Mouse (Mus musculus): ENCODE results near the gene Hoxc5.

Gene Hoxc5

GRCm38 (mm10) chr15:102967511-102968397 lies 511 bp downstream of the Hoxc5 start:
- DNase-seq (ENCODE audit: low spot score) = no peak

GRCm38 (mm10) chr15:102969296-102969695 lies 2.1 kb downstream of the Hoxc5 start:
- DNase-seq (ENCODE audit: low spot score) = no peak

GRCm38 (mm10) chr15:102970740-102971139 lies 3.5 kb downstream of the Hoxc5 start:
- peak; percentile 15 for DNase-seq (ENCODE audit: low spot score)

GRCm38 (mm10) chr15:102972254-102972653 lies 5.0 kb downstream of the Hoxc5 start:
- no peak for DNase-seq (ENCODE audit: low spot score)

- DNase-seq (ENCODE audit: low spot score) = no peak
Measured at GRCm38 (mm10) chr15:102972753-102973152, 5.5 kb downstream of the Hoxc5 start.

GRCm38 (mm10) chr15:102975034-102975433 lies 7.8 kb downstream of the Hoxc5 start:
- no peak for DNase-seq (ENCODE audit: low spot score)

- DNase-seq (ENCODE audit: low spot score) = no peak
Measured at GRCm38 (mm10) chr15:102975688-102976111, 8.5 kb downstream of the Hoxc5 start.

- no peak for DNase-seq (ENCODE audit: low spot score)
Measured at GRCm38 (mm10) chr15:102976171-102976570, 8.9 kb downstream of the Hoxc5 start, which contains the start of gene Hoxc9. Gene Hoxc9, plus strand, starts transcription at chr15:102976439.

GRCm38 (mm10) chr15:102976631-102977422 lies 9.6 kb downstream of the Hoxc5 start:
- DNase-seq (ENCODE audit: low spot score) = no peak

- no peak for DNase-seq (ENCODE audit: low spot score)
Measured at GRCm38 (mm10) chr15:102977423-102977974, 10.3 kb downstream of the Hoxc5 start.

- no peak for DNase-seq (ENCODE audit: low spot score)
Measured at GRCm38 (mm10) chr15:102978615-102979515, 11.6 kb downstream of the Hoxc5 start.

- no peak for DNase-seq (ENCODE audit: low spot score)
Measured at GRCm38 (mm10) chr15:102979936-102980335, 12.7 kb downstream of the Hoxc5 start.

- no peak for DNase-seq (ENCODE audit: low spot score)
Measured at GRCm38 (mm10) chr15:102980352-102980751, 13.1 kb downstream of the Hoxc5 start.

- no peak for DNase-seq (ENCODE audit: low spot score)
Measured at GRCm38 (mm10) chr15:102980912-102981311, 13.7 kb downstream of the Hoxc5 start.

GRCm38 (mm10) chr15:102981379-102982288 lies 14.4 kb downstream of the Hoxc5 start:
- no peak for DNase-seq (ENCODE audit: low spot score)

GRCm38 (mm10) chr15:102983716-102984115 lies 16.5 kb downstream of the Hoxc5 start:
- no peak for DNase-seq (ENCODE audit: low spot score)

GRCm38 (mm10) chr15:102984521-102984920 lies 17.3 kb downstream of the Hoxc5 start:
- no peak for DNase-seq (ENCODE audit: low spot score)

- no peak for DNase-seq (ENCODE audit: low spot score)
Measured at GRCm38 (mm10) chr15:102984925-102985324, 17.7 kb downstream of the Hoxc5 start.

GRCm38 (mm10) chr15:102987124-102987833 lies 20.0 kb downstream of the Hoxc5 start:
- DNase-seq (ENCODE audit: low spot score) = peak; percentile 89

- DNase-seq (ENCODE audit: low spot score) = no peak
Measured at GRCm38 (mm10) chr15:102988078-102988477, 20.8 kb downstream of the Hoxc5 start.

All from layer of hippocampus, adult 11-12 months (tissue).